Mouse (Mus musculus) neural tube, embryonic 15.5 days (tissue): ENCODE measurements around the gene Abca8a. TPM values are rescaled to one million over a fixed set of nuclear protein-coding genes. Genes with fewer than 3 reads are reported as not detected.
A peak's percentile ranks its signal among the peaks of the same experiment; 100 is the strongest.
"Not testable (repeated sequence)": the region's sequence is repeated elsewhere in the genome, so short reads cannot be mapped to it uniquely, and the experiment has no call there.

ENCODE experiments used
- ATAC-seq: fragments of 200-750 bp; cut with Nextera tagmentation; 2 replicates; pipeline ENCODE4 v1.8.0; 2017; ENCODE audit warnings: mild to moderate bottlenecking, moderate TSS enrichment, moderate library complexity; ENCODE audit not compliant: low FRiP score
- H3K27ac ChIP-seq: fragments of 300-500 bp; sonication (generic); replicated peaks from 2 replicates; pipeline ENCODE4 v1.5.1; 2015; ENCODE audit warnings: mild to moderate bottlenecking, inconsistent platforms
- H3K27me3 ChIP-seq: fragments of 300-500 bp; sonication (generic); replicated peaks from 2 replicates; pipeline ENCODE4 v1.6.1; 2015; ENCODE audit warnings: inconsistent platforms
- H3K36me3 ChIP-seq: fragments of 300-500 bp; sonication (generic); 2 replicates; pipeline ENCODE4 v1.6.1; 2015; ENCODE audit warnings: inconsistent platforms
- H3K4me1 ChIP-seq: fragments of 300-500 bp; sonication (generic); 2 replicates; pipeline ENCODE4 v1.6.1; 2015; ENCODE audit warnings: inconsistent platforms
- H3K4me2 ChIP-seq: fragments of 300-500 bp; sonication (generic); 2 replicates; pipeline ENCODE4 v1.6.1; 2015; ENCODE audit warnings: inconsistent platforms, mild to moderate bottlenecking, moderate library complexity
- H3K4me3 ChIP-seq: fragments of 300-500 bp; sonication (generic); replicated peaks from 2 replicates; pipeline ENCODE4 v1.5.1; 2015; ENCODE audit warnings: mild to moderate bottlenecking, inconsistent platforms
- H3K9ac ChIP-seq: fragments of 300-500 bp; sonication (generic); replicated peaks from 2 replicates; pipeline ENCODE4 v1.6.1; 2015; ENCODE audit warnings: mild to moderate bottlenecking, inconsistent platforms
- H3K9me3 ChIP-seq: fragments of 300-500 bp; sonication (generic); replicated peaks from 2 replicates; pipeline ENCODE4 v1.6.1; 2016; ENCODE audit warnings: inconsistent platforms
- WGBS: fragments of 180-500 bp; shearing (Covaris S2); methylation state at CpG from one replicate; pipeline ENCODE4 v1.1.7; 2015; ENCODE audit warnings: mixed read lengths; 5-methylcytosine and 5-hydroxymethylcytosine counted together
- polyA plus RNA-seq: library from polyadenylated mRNA; unstranded; fragments of >200 nt; fragmentation: Nextera tagmentation; extraction: Ambion mirVana; gene quantifications from 2 replicates; pipeline ENCODE4 v1.2.1, GENCODE M21; 2015

Abca8a gene
- polyA plus RNA-seq, 1 experiment from 2014 or later: 2.6 TPM

- Histone ChIP-seq H3K9ac (no peak overlapping the region), H3K4me3 (no peak overlapping the region), H3K36me3 (no peaks in the 10 kb centered on the region), H3K27ac (no peak overlapping the region), H3K4me2 (no peak overlapping the region), H3K4me1 (no peaks in the 10 kb centered on the region), H3K9me3 (no peaks in the 10 kb centered on the region; the same call in 1 of the 2 replicates), H3K27me3 (no peaks in the 10 kb centered on the region)
- no peak for ATAC-seq
- 89% methylated on average over 3 of the region's 3 CpGs for whole genome bisulfite sequencing
Observed at GRCm38 (mm10) chr11:110053681-110054080, 42.1 kb downstream of the Abca8a start.

- ATAC-seq: no peak
- WGBS: 96% methylated on average over 2 of the region's 2 CpGs
- H3K27me3 ChIP-seq: no peaks in the 10 kb centered on the region
- H3K9ac ChIP-seq: no peak overlapping the region
- no peaks in the 10 kb centered on the region for H3K9me3 ChIP-seq
- H3K36me3 ChIP-seq: no peaks in the 10 kb centered on the region
- H3K27ac ChIP-seq: no peak overlapping the region
- H3K4me2 ChIP-seq: no peak overlapping the region
- no peaks in the 10 kb centered on the region for H3K4me1 ChIP-seq
- no peak overlapping the region for H3K4me3 ChIP-seq
Observed at GRCm38 (mm10) chr11:110037795-110038194, 58.0 kb downstream of the Abca8a start.

- Histone ChIP-seq H3K27ac (no peak overlapping the region), H3K9ac (no peak overlapping the region), H3K4me1 (no peaks in the 10 kb centered on the region), H3K9me3 (no peaks in the 10 kb centered on the region), H3K4me3 (no peak overlapping the region), H3K27me3 (no peaks in the 10 kb centered on the region), H3K4me2 (no peak overlapping the region), H3K36me3 (no peaks in the 10 kb centered on the region)
- 70% methylated on average over 7 of the region's 7 CpGs for WGBS
- no peak for ATAC-seq
Observed at GRCm38 (mm10) chr11:110028913-110029695, 66.7 kb downstream of the Abca8a start.

GRCm38 (mm10) chr11:110010836-110011546, 84.8 kb downstream of the Abca8a start:
- Histone ChIP-seq H3K9me3 (no peaks in the 10 kb centered on the region), H3K4me3 (no peak overlapping the region), H3K4me1 (no peaks in the 10 kb centered on the region), H3K27ac (no peak overlapping the region), H3K36me3 (no peaks in the 10 kb centered on the region), H3K27me3 (no peaks in the 10 kb centered on the region), H3K9ac (no peak overlapping the region), H3K4me2 (no peak overlapping the region)
- no peak for ATAC-seq
- WGBS: 86% methylated on average over 2 of the region's 2 CpGs

- no peaks in the 10 kb centered on the region for H3K9me3 ChIP-seq
- no peaks in the 10 kb centered on the region for H3K36me3 ChIP-seq
- H3K4me3 ChIP-seq: peak within 1 kb of the TSS; percentile 45
- WGBS: under 1% methylated on average over 15 of the region's 15 CpGs
- peak within 1 kb of the TSS; percentile 69 for H3K4me2 ChIP-seq
- H3K9ac ChIP-seq: peak within 1 kb of the TSS; percentile 54
- peaks cover 4% of the 10 kb centered on the region for H3K4me1 ChIP-seq
- H3K27me3 ChIP-seq: no peaks in the 10 kb centered on the region
- peak; percentile 95 for ATAC-seq
- H3K27ac ChIP-seq: peak within 1 kb of the TSS; percentile 79
Observed at GRCm38 (mm10) chr11:109995624-109996023, 100.2 kb downstream of the Abca8a start, which contains the start of gene Abca8b. Abca8b (minus strand) TSS chr11:109995845.

GRCm38 (mm10) chr11:109995013-109995412, 100.8 kb downstream of the Abca8a start:
- Histone ChIP-seq H3K9ac (0 out of 2 replicates have a peak overlapping the region, but pooled peaks have one; percentile 54), H3K27me3 (no peaks in the 10 kb centered on the region), H3K9me3 (no peaks in the 10 kb centered on the region), H3K4me2 (peak overlapping the region; percentile 69), H3K27ac (peak overlapping the region; percentile 79), H3K4me3 (peak overlapping the region; percentile 45), H3K4me1 (peaks cover 4% of the 10 kb centered on the region), H3K36me3 (no peaks in the 10 kb centered on the region)
- under 1% methylated on average over 3 of the region's 3 CpGs for WGBS
- peak; percentile 63 for ATAC-seq

- no peak overlapping the region for H3K9ac ChIP-seq
- H3K4me2 ChIP-seq: peak overlapping the region; percentile 69
- peaks cover 4% of the 10 kb centered on the region for H3K4me1 ChIP-seq
- no peaks in the 10 kb centered on the region for H3K27me3 ChIP-seq
- H3K4me3 ChIP-seq: no peak overlapping the region
- no peak for ATAC-seq
- H3K27ac ChIP-seq: no peak overlapping the region
- H3K9me3 ChIP-seq: no peaks in the 10 kb centered on the region
- no peaks in the 10 kb centered on the region for H3K36me3 ChIP-seq
- WGBS: 58% methylated on average over 6 of the region's 6 CpGs
Observed at GRCm38 (mm10) chr11:109994014-109994413, 101.8 kb downstream of the Abca8a start.

- Histone ChIP-seq H3K9ac (no peak overlapping the region), H3K4me2 (no peak overlapping the region), H3K36me3 (no peaks in the 10 kb centered on the region), H3K4me3 (no peak overlapping the region), H3K9me3 (no peaks in the 10 kb centered on the region), H3K27ac (no peak overlapping the region), H3K4me1 (peaks cover 4% of the 10 kb centered on the region), H3K27me3 (no peaks in the 10 kb centered on the region)
- no peak for ATAC-seq
- WGBS: 82% methylated on average over 3 of the region's 3 CpGs
Observed at GRCm38 (mm10) chr11:109991270-109991669, 104.5 kb downstream of the Abca8a start.

GRCm38 (mm10) chr11:109990256-109990655, 105.5 kb downstream of the Abca8a start:
- 86% methylated on average over 2 of the region's 2 CpGs for WGBS
- no peaks in the 10 kb centered on the region for H3K9me3 ChIP-seq

GRCm38 (mm10) chr11:109988164-109988563, 107.6 kb downstream of the Abca8a start:
- Histone ChIP-seq H3K27ac (no peak overlapping the region), H3K27me3 (no peaks in the 10 kb centered on the region), H3K36me3 (no peaks in the 10 kb centered on the region), H3K4me2 (no peak overlapping the region), H3K4me3 (no peak overlapping the region), H3K4me1 (no peaks in the 10 kb centered on the region), H3K9me3 (no peaks in the 10 kb centered on the region), H3K9ac (no peak overlapping the region)
- ATAC-seq: no peak
- WGBS: 73% methylated on average over 1 of the region's 1 CpGs

More at GRCm38 (mm10) chr11:109990256-109990655, 105.5 kb downstream of the Abca8a start:
- no peak overlapping the region for H3K4me3 ChIP-seq
- no peak overlapping the region for H3K9ac ChIP-seq
- no peaks in the 10 kb centered on the region for H3K36me3 ChIP-seq
- no peak overlapping the region for H3K4me2 ChIP-seq
- ATAC-seq: no peak
- no peaks in the 10 kb centered on the region for H3K27me3 ChIP-seq
- H3K27ac ChIP-seq: no peak overlapping the region
- peaks cover 4% of the 10 kb centered on the region for H3K4me1 ChIP-seq

GRCm38 (mm10) chr11:109987460-109988072, 108.2 kb downstream of the Abca8a start:
- H3K4me3 ChIP-seq, H3K4me2 ChIP-seq, H3K9ac ChIP-seq, ATAC-seq, H3K27ac ChIP-seq, H3K9me3 ChIP-seq, H3K27me3 ChIP-seq, H3K4me1 ChIP-seq, H3K36me3 ChIP-seq: not testable (repeated sequence)
- WGBS: 44% methylated on average over 11 of the region's 11 CpGs
